Mouse (Mus musculus) large intestine, adult 2 months (tissue): ENCODE data around the gene Phykpl. TPM values are rescaled to one million over a fixed set of nuclear protein-coding genes. Genes with fewer than 3 reads are reported as not detected.
A peak's percentile ranks its signal among the peaks of the same experiment; 100 is the strongest.

Source experiments
- DNase-seq: peaks from one replicate; pipeline ENCODE4 v3.0.0-alpha.2; 2012; ENCODE audit warnings: low read depth, low spot score
- WGBS: fragments of 180-500 bp; shearing (Covaris S2); methylation state at CpG from one replicate; pipeline ENCODE4 v1.1.7; 2018; 5-methylcytosine and 5-hydroxymethylcytosine counted together
- polyA plus RNA-seq: library from polyadenylated mRNA; depleted of rRNA; stranded (reverse); fragments of >200 nt; gene quantifications from 2 replicates; pipeline ENCODE4 v1.2.3, GENCODE M21; 2012; rRNA removed

Phykpl gene
- polyA plus RNA-seq = 14.2 and 24.8 TPM in 2 replicates

DNA sequence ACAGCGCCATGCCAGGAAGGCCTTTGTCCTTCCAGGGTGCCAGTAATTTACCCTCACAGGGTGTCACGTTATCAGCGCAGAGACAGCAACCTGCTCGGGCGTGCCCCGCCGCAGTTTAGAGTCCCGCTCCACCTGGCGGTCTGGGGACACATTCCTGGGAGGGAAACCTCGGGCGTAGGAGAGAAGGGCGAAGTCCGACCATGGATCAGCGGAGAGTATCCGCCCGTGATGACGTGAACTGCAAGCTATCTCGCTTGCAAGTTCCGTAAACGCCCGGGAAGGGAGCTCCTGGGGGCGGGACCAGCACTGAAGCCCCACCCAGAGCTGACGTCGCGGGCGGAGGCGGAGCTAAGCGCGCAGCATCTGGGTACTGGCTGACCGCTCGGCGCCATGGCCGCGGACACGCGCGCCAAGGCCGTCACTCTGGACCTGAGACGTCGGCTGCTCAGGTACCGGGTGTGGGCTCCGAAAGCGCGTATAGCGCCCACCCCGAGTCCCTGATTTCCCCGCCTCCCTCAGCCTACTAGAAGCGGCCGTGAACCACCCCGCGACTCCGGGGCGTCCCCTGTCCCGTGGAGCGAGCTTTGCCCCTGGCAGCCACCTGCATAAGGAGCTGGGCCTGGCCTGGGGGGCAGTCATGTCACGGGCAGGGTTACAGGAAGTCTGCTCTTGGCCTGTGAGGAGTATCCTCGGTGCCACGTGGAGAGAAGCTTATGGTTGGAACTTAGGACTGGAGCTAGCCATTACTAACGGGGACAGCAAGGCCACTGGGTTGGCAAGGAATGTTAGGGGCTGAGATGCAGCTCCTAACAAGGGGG lies at the start of gene Phykpl:
TSS of gene Phykpl (plus strand) at position 327 of the 818 bp plus-strand sequence.
- DNase-seq = peak; percentile 96
- WGBS = under 1% methylated on average over 59 of the region's 59 CpGs

- no peak for DNase-seq
- 61% methylated on average over 7 of the region's 7 CpGs for WGBS
Measured at GRCm38 (mm10) chr11:51538388-51538787, 46.2 kb upstream of the Phykpl start.

GRCm38 (mm10) chr11:51538919-51539758 lies 45.4 kb upstream of the Phykpl start:
- 62% methylated on average over 13 of the region's 13 CpGs for WGBS
- DNase-seq = no peak

DNA sequence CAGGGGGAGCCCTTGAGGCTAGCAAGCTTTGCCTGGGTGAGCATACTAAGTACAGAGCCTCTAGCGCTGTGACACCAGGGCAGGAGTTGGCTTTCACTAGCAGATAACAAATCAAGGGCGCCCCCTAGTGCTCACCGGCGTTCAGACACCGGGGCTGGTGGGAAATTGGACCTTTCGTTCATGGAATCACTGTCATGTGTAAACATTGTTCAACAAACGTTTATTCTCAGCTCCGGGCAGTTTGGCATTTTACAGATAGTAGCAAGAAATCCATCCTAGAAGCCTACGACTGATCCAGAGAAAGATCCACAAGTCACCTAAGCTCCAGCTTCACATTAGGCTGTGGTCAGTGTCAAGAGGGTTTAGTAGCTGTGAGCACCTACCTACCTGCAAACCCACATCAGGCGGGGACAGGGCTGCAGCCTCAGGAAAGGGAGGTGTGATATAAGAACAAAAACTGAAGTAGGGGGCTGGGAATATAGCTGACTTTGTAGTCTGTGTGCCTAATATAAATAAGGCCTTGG lies 44.7 kb upstream of the Phykpl start:
- peak; percentile 85 for DNase-seq
- 12% methylated on average over 10 of the region's 10 CpGs for WGBS

GRCm38 (mm10) chr11:51542424-51542823 lies 42.1 kb upstream of the Phykpl start:
- no peak for DNase-seq
- 70% methylated on average over 9 of the region's 9 CpGs for WGBS

- 72% methylated on average over 7 of the region's 7 CpGs for WGBS
- no peak for DNase-seq
Measured at GRCm38 (mm10) chr11:51543487-51544050, 41.0 kb upstream of the Phykpl start.

GRCm38 (mm10) chr11:51544413-51544812 lies 40.1 kb upstream of the Phykpl start:
- 49% methylated on average over 2 of the region's 2 CpGs for WGBS
- DNase-seq = no peak

DNA sequence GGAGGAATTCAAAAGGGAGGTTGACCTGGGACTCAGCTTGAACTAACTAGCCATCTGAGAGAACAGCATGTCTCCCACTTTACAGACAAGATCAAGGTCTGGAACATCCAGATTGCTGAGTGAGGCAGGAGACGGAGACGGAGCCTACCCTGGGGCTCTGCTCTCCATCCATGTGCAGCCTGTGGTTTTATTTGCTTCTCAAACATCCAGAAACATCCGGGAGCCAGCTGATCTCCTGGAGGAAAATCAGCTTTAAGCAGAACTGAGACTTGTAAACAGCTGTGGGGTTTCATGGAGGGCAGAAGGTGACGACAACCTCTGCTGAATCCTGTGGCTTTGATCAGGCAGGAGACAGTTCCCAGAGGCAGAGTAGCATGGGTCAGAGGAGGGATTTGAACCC lies 38.7 kb upstream of the Phykpl start:
- WGBS = 43% methylated on average over 4 of the region's 4 CpGs
- no peak for DNase-seq

DNA sequence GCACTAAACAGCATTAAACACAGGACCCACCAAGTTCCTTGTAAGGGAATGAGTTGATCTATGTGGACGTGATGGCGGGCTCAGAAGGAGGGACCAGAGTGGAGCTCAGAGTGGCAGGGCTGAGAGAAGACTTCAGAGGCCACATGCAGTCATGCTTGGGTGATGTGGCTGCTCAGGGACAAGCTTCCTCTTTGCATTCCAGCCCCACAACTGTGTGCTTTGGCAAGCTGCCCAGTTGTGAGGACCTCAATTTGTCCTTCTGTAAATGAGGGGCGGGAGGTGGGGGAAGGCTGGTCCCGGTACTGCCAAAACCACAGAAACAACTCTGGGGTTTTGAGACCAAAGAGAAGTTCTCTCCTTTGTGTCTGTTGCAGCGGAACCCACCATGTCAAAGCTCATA lies 33.3 kb upstream of the Phykpl start:
- DNase-seq = no peak
- WGBS = 29% methylated on average over 5 of the region's 5 CpGs

- DNase-seq = no peak
- 57% methylated on average over 3 of the region's 3 CpGs for WGBS
Measured at GRCm38 (mm10) chr11:51552091-51552490, 32.5 kb upstream of the Phykpl start.

- no peak for DNase-seq
- 71% methylated on average over 10 of the region's 10 CpGs for WGBS
Measured at GRCm38 (mm10) chr11:51554590-51554989, 30.0 kb upstream of the Phykpl start.

- WGBS = 61% methylated on average over 2 of the region's 2 CpGs
- no peak for DNase-seq
Measured at GRCm38 (mm10) chr11:51555066-51555465, 29.5 kb upstream of the Phykpl start.

- DNase-seq = no peak
- WGBS = 86% methylated on average over 1 of the region's 1 CpGs
Measured at GRCm38 (mm10) chr11:51563276-51563675, 21.3 kb upstream of the Phykpl start.

GRCm38 (mm10) chr11:51565062-51565461 lies 19.5 kb upstream of the Phykpl start:
- DNase-seq = no peak
- 14% methylated on average over 3 of the region's 3 CpGs for WGBS

GRCm38 (mm10) chr11:51565951-51566350 lies 18.6 kb upstream of the Phykpl start:
- DNase-seq = no peak
- WGBS = 95% methylated on average over 6 of the region's 6 CpGs

DNA sequence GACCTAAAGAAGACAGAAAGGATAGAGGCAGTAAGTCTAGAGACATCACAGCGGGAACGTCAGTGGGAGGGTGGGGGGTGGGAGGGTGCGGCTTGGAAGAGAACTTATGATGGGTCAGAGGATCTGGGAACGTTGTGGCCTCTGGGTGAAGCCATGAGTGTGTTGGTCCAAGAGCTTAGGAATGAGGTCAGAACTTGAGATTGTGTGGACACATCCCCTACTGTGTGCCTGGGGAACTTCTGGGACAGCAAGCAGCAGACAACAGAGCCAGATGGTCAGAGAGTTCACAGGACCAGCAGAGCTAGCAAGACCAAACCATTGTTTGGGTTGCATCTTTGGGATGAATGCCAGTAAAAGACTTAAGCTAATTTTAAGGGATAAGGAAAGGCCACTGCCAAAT lies 15.8 kb upstream of the Phykpl start:
- DNase-seq = no peak
- 78% methylated on average over 4 of the region's 4 CpGs for WGBS

GRCm38 (mm10) chr11:51576454-51576853 lies 8.1 kb upstream of the Phykpl start:
- 84% methylated on average over 4 of the region's 4 CpGs for WGBS
- no peak for DNase-seq

DNA sequence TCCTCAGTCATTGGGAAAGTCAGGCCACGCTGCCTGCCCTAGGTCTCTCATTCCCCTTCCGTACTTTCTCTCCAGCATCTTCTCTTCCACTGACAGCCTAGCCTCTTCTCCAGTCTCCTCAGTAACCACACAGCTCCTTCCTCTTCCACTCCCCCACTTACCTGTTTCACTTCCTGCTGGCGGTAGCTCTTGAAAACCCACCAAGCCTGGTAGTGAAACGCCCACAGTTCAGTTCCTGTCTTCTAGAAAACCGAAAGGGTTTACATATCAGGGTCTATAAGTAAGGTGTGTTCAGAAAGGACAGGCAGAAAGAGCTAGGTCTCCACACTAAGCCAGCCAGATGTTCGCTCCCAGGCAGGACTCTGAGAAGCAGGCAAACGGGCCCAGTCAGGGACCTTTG lies 7.0 kb upstream of the Phykpl start:
- DNase-seq = no peak
- WGBS = 69% methylated on average over 7 of the region's 7 CpGs

DNA sequence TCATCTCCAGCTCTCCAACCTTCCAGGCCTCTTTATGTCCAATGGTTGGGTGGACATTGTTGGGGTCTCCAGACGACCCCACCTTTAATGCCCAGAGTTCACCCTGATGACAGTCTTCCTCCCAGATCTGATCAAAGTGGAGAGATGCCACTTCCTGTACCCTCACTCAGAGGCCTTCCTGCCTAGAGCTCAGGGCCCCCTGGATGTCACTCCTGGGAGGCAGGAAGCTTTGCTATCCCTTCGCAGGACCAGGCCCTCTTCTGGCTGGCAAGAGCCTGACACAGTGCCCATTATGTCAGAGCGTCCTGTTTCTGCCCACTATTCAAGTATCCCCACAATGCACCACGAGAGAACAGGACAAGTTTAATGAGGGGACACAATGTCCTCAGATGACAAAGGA lies 5.5 kb upstream of the Phykpl start:
- no peak for DNase-seq
- 70% methylated on average over 4 of the region's 4 CpGs for WGBS

DNA sequence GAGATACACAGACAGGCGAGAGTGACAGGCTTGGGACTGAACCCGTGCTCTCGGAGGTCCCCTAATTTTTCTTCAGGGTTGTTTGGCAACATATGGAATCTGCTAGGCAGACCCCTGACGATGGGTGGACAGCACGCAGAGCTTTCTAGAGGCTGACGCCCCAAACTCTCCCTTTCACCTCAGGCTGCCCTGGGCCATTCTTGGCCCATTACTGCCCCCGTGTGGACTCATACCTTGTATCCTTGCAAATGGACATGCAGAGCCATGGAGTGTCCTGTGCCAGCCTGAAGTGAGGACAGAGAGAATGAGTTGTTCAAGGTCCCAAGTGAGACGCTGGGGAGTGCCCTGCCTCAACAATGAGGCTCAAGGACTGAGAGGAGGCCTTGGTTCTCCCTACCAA lies 1.8 kb upstream of the Phykpl start:
- WGBS = 43% methylated on average over 8 of the region's 8 CpGs
- peak; percentile 51 for DNase-seq
